Mouse (Mus musculus) cerebellum, adult 2 months (tissue): Measurements from ENCODE around the gene Paip2b.

ENCODE experiments used
- CTCF ChIP-seq: fragments of 200-500 bp; IDR thresholded peaks from 2 replicates; pipeline ENCODE4 v1.5.1; 2011; ENCODE audit warnings: low read depth, mild to moderate bottlenecking, control low read depth, low read length, moderate library complexity, borderline replicate concordance; ENCODE audit not compliant: insufficient read depth
- POLR2A ChIP-seq: fragments of 200-500 bp; IDR thresholded peaks from 2 replicates; pipeline ENCODE4 v1.6.1; 2011; ENCODE audit warnings: low read length, control low read depth, borderline replicate concordance; ENCODE audit not compliant: insufficient read depth

DNA sequence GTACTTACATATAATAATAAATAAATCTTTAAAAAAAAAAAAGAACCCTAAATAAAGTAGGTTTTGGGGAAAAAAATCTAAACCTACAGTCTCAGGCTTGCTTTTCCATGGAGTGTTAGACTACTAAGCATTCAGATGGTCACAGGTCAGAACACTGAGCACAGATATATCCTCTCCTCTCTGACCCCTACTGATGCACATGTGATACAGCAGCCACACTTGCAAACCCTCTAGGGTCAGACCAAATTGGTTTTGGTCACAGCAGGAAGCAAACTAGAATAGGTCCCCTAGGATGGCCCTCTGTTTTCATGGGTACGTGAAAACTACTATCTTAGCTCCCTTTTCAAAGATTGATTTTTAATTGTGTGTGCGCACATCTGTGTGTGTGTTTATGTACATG, 5.3 kb upstream of the Paip2b start:
- no peak for TF ChIP-seq CTCF
- TF ChIP-seq POLR2A = no peak
